Mouse (Mus musculus): ENCODE data around the gene Meis1.

GRCm38 (mm10) chr11:19017262-19017661 is 1.5 kb downstream of the Meis1 start:
- no peak for TF ChIP-seq POLR2A (IDR thresholded peaks at IDR 0.05; ENCODE audit: borderline replicate concordance, control insufficient read depth, low read depth, low read length)
- no peak for TF ChIP-seq CTCF (IDR thresholded peaks at IDR 0.05; ENCODE audit: control insufficient read depth, insufficient read depth, low read length)

All from bone marrow, adult 2 months (tissue).